Mouse (Mus musculus) T-helper 1 cell (primary cell): ENCODE measurements around the gene Tbck.

Experiments
- in situ Hi-C: fragments of 300-600 bp; cut with MboI, MseI; formaldehyde crosslinking; loops from one replicate; pipeline ENCODE4 v1.15.1; 2025; ENCODE audit warnings: high pct_unique_total_duplicates

The Tbck gene

GRCm38 (mm10) chr3:132683447-132684230 is at the start of gene Tbck:
Gene Tbck (plus strand): TSS chr3:132684144.
- in situ Hi-C loops, result loop anchor here (25.0 kb wide), 2 partner anchors 1196 to 1321 kb away; partner anchors contain the start of gene Sgms2

- in situ Hi-C loops, result no loop called here
Observed at GRCm38 (mm10) chr3:132637080-132637479, 46.9 kb upstream of the Tbck start.

GRCm38 (mm10) chr3:132644071-132644470 is 39.9 kb upstream of the Tbck start:
- in situ Hi-C loops, result no loop called here

GRCm38 (mm10) chr3:132646814-132647213 is 37.1 kb upstream of the Tbck start:
- in situ Hi-C loops, result no loop called here

GRCm38 (mm10) chr3:132649368-132649767 is 34.6 kb upstream of the Tbck start:
- in situ Hi-C loops, result no loop called here

GRCm38 (mm10) chr3:132650191-132650590 is 33.8 kb upstream of the Tbck start:
- in situ Hi-C loops, result no loop called here

GRCm38 (mm10) chr3:132651776-132652175 is 32.2 kb upstream of the Tbck start:
- in situ Hi-C loops, result no loop called here

- in situ Hi-C loops, result no loop called here
Observed at GRCm38 (mm10) chr3:132653959-132654358, 30.0 kb upstream of the Tbck start.

GRCm38 (mm10) chr3:132655955-132656354 is 28.0 kb upstream of the Tbck start:
- in situ Hi-C loops, result no loop called here

- in situ Hi-C loops, result loop anchor here (25.0 kb wide), 2 partner anchors 1190 to 1315 kb away; partner anchors contain the start of gene Sgms2
Observed at GRCm38 (mm10) chr3:132677494-132677893, 6.5 kb upstream of the Tbck start.

- in situ Hi-C loops, result loop anchor here (25.0 kb wide), 2 partner anchors 1197 to 1322 kb away; partner anchors contain the start of gene Sgms2
Observed at GRCm38 (mm10) chr3:132684231-132684928, 436 bp downstream of the Tbck start, which contains the start of gene Aimp1. Gene Aimp1 (minus strand): TSS chr3:132684370.

- in situ Hi-C loops, result no loop called here
Observed at GRCm38 (mm10) chr3:132701368-132701767, 17.4 kb downstream of the Tbck start.

- in situ Hi-C loops, result no loop called here
Observed at GRCm38 (mm10) chr3:132704216-132704615, 20.3 kb downstream of the Tbck start.

- in situ Hi-C loops, result no loop called here
Observed at GRCm38 (mm10) chr3:132706977-132707376, 23.0 kb downstream of the Tbck start.

- in situ Hi-C loops, result no loop called here
Observed at GRCm38 (mm10) chr3:132713913-132714312, 30.0 kb downstream of the Tbck start.

GRCm38 (mm10) chr3:132717316-132717715 is 33.4 kb downstream of the Tbck start:
- in situ Hi-C loops, result no loop called here

- in situ Hi-C loops, result no loop called here
Observed at GRCm38 (mm10) chr3:132724326-132724725, 40.4 kb downstream of the Tbck start.

- in situ Hi-C loops, result loop anchor here (25.0 kb wide), 1 partner anchor 543 kb away; no protein-coding TSS in a partner anchor
Observed at GRCm38 (mm10) chr3:132744287-132745146, 60.6 kb downstream of the Tbck start.

GRCm38 (mm10) chr3:132747036-132747435 is 63.1 kb downstream of the Tbck start:
- in situ Hi-C loops, result loop anchor here (25.0 kb wide), 1 partner anchor 540 kb away; no protein-coding TSS in a partner anchor

- in situ Hi-C loops, result loop anchor here (25.0 kb wide), 1 partner anchor 540 kb away; no protein-coding TSS in a partner anchor
Observed at GRCm38 (mm10) chr3:132747766-132748165, 63.8 kb downstream of the Tbck start.

GRCm38 (mm10) chr3:132748750-132749149 is 64.8 kb downstream of the Tbck start:
- in situ Hi-C loops, result loop anchor here (25.0 kb wide), 1 partner anchor 539 kb away; no protein-coding TSS in a partner anchor
